Mouse (Mus musculus) erythroblast, embryonic 14.5 days (primary cell): ENCODE measurements around the gene Cnot6.

Experiments used
- GATA1 ChIP-seq: IDR thresholded peaks from 2 replicates; pipeline ENCODE4 v1.6.1; 2012; ENCODE audit warnings: low read length, inconsistent platforms, mixed read lengths
- TAL1 ChIP-seq: IDR thresholded peaks from 3 replicates; pipeline ENCODE4 v1.6.1; 2012; ENCODE audit warnings: low read length, inconsistent platforms, mixed read lengths

DNA sequence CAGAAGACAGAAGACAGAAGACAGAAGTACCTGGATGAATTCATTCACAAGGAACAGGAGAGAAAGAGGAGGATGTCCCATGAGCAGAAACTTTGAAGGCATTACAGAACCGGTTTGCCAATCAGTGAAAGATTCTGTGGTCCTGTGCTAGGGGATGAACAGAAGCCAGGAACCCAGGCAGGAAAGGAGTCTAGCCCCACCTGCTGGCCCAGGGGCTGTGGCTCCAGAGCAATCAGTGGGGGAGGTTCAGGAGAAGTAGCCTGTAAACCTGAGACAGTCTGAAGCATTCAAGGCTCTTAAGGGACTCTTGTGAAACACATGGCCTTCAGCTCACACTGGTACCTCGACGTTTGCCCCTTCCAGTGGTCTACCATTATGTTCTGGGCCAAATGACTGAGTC, 81.4 kb downstream of the Cnot6 start:
- TF ChIP-seq GATA1 (no peak), TAL1 (no peak)
